Mouse (Mus musculus) ES-CJ7 (cell line): ENCODE measurements around the gene Ecm1.

Source experiments
- DNase-seq: peaks from one replicate; pipeline ENCODE4 v3.0.0; 2011; ENCODE audit warnings: low read depth, low spot score

Ecm1 gene

GRCm38 (mm10) chr3:95728906-95729305, 10.5 kb downstream of the Ecm1 start:
- DNase-seq: no peak

GRCm38 (mm10) chr3:95726696-95727358, 12.5 kb downstream of the Ecm1 start:
- DNase-seq: no peak

- no peak for DNase-seq
These were observed 13.5 kb downstream of the Ecm1 start for GRCm38 (mm10) chr3:95725863-95726262.

- no peak for DNase-seq
These were observed 17.0 kb downstream of the Ecm1 start for GRCm38 (mm10) chr3:95722386-95722785.

- DNase-seq: no peak
These were observed 21.2 kb downstream of the Ecm1 start for GRCm38 (mm10) chr3:95718153-95718552.

- DNase-seq: no peak
These were observed 23.3 kb downstream of the Ecm1 start for GRCm38 (mm10) chr3:95716075-95716474.

GRCm38 (mm10) chr3:95709967-95710366, 29.4 kb downstream of the Ecm1 start:
- DNase-seq: no peak

GRCm38 (mm10) chr3:95709044-95709443, 30.3 kb downstream of the Ecm1 start:
- no peak for DNase-seq

- no peak for DNase-seq
These were observed 31.9 kb downstream of the Ecm1 start for GRCm38 (mm10) chr3:95707497-95707896.

GRCm38 (mm10) chr3:95706273-95706672, 33.1 kb downstream of the Ecm1 start:
- DNase-seq: no peak

- DNase-seq: no peak
These were observed 34.8 kb downstream of the Ecm1 start for GRCm38 (mm10) chr3:95704612-95705011.

- DNase-seq: no peak
These were observed 36.1 kb downstream of the Ecm1 start for GRCm38 (mm10) chr3:95703276-95703675.

GRCm38 (mm10) chr3:95701877-95702540, 37.4 kb downstream of the Ecm1 start:
- DNase-seq: peak; percentile 99

GRCm38 (mm10) chr3:95701085-95701484, 38.3 kb downstream of the Ecm1 start:
- no peak for DNase-seq

- no peak for DNase-seq
These were observed 39.1 kb downstream of the Ecm1 start for GRCm38 (mm10) chr3:95700233-95700681.

- no peak for DNase-seq
These were observed 41.1 kb downstream of the Ecm1 start for GRCm38 (mm10) chr3:95698286-95698685.

- no peak for DNase-seq
These were observed 43.0 kb downstream of the Ecm1 start for GRCm38 (mm10) chr3:95696360-95696759.

- DNase-seq: no peak
These were observed 43.6 kb downstream of the Ecm1 start for GRCm38 (mm10) chr3:95695796-95696195.

GRCm38 (mm10) chr3:95694808-95695703, 44.3 kb downstream of the Ecm1 start:
- DNase-seq: no peak

- no peak for DNase-seq
These were observed 45.3 kb downstream of the Ecm1 start for GRCm38 (mm10) chr3:95693821-95694807.

- no peak for DNase-seq
These were observed 46.7 kb downstream of the Ecm1 start for GRCm38 (mm10) chr3:95692677-95693076.
